Mouse (Mus musculus): ENCODE results near the gene Myod1.

The Myod1 gene

DNA sequence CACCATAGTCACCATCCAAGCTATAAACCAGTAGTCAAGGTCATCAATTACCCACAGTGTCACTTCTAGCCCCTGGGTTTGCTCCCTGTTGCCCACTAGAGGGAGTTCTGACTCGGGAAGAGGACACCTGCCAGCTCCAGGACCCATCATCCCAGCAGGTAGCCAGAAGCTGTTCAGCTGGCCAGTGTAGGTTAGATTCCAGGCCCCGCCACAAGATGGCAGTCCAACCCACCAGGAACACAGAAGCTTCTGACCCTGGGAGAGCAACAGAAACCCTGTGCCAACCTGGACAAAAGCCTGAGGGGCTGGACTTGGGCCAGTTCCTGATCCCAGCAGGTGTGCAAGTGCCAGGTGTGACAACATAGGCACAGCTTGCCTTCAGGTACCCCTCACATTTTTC lies 16.8 kb downstream of the Myod1 start:
- DNase-seq, result peak; percentile 84

DNA sequence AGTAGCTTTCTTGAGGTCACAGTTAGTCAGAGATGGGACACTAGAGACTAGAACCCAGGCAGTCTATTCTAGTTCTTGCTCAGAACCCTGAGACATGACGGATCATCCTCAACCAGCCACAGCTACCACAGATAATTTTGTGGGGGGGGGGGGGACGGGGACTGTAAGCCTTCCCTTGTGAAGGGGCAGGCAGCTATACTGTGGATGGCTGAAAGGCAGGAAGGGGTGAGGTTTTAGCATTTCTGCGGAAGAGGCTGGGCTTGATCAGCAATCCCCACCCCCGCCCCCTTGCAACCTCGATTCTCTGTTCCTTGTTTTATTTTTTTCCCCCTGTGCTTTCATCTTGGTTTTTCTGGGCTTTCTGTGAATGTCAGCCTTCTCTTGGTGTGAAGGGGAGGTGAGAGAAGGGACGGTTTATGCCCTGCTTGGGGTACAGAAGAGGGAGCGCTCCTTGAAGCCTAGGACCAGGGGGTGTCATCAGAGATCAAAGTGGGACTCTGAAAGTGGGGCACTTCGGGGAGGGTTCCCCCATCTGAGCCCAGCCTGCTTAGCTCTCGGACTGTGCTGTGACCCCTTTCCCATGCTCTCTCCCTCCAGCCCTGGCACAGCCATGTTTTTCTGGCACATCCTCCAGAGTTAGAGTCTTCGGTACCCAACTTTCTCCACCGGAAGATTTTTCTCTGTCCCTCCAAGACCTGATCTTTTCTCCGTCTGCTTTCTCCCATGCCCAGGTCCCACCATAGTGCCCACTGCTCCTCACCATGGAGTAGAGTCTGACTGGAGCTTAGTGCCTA lies 17.6 kb downstream of the Myod1 start:
- no peak for DNase-seq

DNA sequence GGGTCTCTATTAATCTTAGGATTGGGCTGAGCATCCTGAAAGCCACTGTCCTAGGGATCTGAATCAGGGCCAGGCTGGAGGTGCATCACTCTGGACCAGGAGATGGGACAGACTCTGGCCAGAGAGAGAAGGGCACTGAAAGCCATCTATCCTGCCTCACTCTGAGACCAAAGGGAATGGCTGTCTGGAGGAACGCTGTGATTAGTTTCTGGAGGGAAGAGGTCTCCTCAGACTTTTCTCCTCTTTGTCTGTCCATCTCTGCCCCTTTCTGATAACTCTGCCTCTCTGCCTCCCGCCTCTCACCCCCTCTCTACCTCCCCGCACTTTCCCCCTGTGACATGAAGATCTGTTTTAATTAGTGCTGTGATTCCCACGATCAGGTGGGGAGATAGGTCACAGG lies 18.7 kb downstream of the Myod1 start:
- DNase-seq, result no peak

DNA sequence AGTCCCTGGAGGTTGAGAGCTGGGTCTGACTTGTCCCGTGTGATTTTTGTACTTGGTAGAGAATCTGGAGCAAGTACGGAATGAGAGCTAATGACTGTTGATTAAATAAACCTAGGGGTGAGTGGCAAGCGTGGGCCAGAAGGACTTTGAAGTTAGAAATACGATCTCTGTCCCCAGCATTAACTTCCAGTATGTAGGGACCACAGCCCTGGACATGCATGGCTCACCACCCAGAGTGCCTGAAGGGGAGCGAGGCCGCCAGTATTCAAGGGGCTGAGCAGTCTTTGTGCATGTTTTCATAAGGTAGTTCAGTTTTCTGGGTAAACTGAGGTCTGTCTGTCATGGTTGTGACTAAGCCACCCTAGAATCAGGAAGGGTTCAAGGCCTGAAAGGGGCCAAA lies 19.3 kb downstream of the Myod1 start:
- no peak for DNase-seq

DNA sequence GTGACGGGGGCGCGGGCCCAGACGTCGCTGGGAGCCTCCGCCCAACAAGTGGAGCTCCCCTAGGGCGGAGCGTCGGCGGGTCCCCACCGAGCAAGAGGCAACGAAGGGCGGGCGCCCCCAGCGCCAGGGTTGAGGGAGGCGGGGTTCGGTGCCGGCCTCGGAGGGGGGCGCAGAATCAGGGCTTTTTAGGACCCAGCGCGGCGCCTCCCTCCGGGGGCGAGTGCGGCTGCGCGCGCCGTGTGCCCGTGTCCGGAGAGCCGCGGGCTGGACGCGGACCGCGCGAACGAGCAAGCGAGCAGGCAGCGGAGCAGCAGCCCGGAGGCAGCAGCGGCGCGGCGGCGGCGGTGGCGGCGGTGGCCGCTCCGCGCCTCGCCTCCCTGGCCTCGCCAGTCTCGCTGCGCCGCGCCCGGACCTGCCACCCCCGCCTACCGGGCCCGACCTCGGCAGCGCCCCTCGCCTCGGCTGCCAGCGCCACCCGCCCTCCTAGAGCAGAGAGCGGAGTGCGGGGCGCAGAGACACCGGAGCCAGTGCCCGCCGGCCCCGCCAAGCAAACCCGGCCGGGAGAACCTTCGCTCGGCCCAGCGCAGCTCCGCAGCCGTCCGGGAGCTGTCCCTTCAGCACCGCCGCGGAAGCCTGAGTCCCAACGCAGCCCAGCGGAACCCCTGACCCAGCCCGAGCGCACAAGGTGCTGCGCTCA lies 20.1 kb downstream of the Myod1 start, which contains the start of gene Kcnc1:
TSS of gene Kcnc1 (plus strand) at position 267 of the 697 bp plus-strand sequence.
- peak; percentile 69 for DNase-seq

DNA sequence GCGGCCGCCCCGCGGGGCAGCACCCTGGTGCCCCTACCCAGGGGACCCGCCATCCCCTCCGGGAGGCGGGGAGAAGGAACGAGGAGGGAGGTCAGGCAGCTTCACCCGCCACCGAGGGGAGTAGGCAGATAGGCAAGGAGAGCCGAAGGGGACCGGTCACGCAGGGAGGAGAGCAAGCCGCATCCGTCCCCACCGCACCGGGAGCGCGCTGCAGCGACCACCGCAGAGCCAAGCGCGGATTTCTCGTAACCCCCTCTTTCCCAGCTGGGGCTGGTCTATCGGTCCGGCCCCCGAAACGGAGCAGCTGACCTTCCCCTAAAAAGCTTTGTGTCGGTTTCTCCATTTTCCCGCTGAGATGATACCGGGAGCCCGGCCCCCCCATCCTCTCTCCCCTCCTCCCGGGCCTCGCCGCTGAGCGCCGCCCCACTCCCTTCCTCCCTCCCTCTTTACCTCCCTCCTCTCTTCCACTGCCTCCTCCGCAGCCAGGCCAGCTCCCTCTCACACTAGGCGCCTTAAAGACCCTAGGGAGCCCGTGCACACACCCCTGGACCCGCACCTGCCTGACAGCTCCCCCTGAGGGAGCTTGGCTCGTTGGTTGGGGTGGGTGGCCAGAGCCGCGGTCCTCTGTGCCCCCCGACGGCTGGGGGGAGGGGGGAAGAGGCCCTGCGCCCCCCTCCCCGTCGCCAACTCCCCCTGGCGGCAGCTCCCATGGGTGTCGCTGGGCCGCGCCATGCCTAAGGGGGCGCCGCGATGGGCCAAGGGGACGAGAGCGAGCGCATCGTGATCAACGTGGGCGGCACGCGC lies 20.9 kb downstream of the Myod1 start:
- DNase-seq, result no peak

DNA sequence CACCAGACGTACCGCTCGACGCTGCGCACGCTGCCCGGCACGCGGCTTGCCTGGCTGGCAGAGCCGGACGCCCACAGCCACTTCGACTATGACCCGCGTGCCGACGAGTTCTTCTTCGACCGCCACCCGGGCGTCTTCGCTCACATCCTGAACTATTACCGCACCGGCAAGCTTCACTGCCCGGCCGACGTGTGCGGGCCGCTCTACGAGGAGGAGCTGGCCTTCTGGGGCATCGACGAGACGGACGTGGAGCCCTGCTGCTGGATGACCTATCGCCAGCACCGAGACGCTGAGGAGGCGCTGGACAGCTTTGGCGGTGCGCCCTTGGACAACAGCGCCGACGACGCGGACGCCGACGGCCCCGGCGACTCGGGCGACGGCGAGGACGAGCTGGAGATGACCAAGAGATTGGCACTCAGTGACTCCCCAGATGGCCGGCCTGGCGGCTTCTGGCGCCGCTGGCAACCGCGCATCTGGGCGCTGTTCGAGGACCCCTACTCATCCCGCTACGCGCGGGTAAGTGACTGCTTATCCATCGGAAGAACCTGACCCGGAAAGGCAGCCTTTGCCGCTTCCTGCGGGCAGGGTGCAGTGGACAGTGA lies 21.6 kb downstream of the Myod1 start:
- DNase-seq, result no peak

DNA sequence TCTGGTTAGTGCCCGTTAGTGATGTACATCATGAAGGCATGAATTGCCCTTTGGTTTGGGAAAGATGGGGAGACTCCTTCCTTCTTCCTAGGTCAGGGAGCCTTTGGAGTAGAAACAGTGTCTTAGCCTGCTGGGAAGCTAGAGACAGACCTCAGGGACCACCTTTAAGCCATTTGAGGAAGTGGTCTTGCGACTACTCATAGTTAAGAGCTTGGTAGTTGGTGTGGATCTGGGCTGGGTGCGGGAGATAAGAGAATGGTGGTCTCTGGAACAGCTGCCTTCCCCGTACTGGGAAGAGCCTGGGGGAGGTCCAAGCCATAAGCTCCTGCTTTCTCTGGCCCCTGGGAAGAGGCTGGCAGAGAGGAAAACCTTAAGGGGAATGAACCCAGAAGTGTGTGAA lies 22.3 kb downstream of the Myod1 start:
- no peak for DNase-seq

DNA sequence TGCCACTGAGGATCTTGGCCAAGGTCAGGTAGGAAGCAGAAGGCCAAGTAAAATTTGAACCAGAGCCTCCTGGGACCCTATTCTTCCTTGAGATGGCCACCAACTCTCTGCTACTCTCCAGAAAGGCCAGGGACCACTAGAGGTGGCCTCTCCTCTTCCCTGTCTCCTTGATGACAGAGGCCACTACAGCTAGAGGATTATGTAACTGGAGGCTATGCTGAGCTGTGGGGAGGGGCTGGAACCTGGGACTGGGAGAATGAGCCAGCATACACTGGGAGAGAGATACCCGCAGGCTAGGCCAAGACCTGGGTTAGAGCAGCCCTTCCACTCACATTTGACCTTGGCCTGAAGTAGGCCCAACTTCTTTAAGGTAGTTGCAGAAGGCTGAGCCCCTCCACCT lies 23.4 kb downstream of the Myod1 start:
- DNase-seq, result no peak

DNA sequence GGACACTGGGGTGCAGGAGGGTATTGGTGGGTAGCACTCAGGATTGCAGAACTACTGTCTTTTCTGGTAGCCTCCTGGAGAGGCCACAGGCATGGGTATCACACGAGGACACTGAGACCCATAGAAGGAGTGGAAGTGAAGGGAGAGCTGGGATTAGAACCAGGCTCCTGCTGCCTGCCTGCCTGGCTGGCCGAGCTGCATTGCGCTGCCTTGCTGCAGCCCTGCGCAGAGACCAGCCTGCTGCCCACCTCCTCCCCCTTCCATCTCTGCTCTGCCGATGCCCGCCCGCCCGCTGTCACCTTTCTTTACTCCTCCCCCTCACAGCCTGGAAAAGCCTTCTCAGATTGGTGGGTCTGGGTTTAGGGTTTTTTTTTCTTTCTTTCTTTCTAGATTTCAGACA lies 24.1 kb downstream of the Myod1 start:
- DNase-seq, result no peak

DNA sequence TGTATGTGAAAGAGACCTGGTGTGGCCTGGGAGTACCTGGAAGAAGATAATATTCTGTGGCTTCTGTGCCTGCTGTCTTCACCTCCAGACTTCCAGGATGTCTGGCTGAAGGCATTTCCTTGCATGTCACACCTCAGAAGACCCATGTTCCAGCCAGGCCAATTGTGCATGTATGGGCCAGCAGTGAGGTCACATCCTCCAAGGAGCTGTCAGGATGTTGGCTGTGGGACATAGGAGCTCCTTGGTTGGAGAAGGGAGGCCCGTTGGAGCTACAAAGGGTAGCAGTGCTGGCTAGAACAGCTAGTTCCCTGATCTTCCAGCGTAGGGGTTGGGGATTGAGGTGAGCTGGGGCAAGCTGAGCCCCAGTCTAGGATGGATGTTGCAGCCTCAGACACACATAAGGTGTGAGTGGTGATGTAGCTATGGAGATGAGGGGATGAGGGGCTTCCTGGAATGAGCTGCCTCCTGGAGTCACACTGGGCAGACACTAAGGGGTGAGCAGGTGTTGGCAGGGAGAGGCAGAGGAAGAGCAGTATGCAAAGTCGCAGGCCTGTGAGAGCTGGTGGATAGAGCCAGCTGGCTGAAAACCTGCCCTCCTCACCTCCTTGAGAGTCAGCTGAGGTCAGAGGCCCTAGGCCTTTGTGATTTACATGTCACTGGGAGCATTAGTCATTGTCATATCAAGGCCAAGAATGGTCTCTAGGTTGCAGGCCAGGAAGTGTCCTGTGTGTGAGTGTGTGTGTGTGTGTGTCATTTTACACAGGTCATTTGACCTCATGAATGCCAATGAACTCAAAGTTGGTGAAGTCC lies 25.3 kb downstream of the Myod1 start:
- no peak for DNase-seq

DNA sequence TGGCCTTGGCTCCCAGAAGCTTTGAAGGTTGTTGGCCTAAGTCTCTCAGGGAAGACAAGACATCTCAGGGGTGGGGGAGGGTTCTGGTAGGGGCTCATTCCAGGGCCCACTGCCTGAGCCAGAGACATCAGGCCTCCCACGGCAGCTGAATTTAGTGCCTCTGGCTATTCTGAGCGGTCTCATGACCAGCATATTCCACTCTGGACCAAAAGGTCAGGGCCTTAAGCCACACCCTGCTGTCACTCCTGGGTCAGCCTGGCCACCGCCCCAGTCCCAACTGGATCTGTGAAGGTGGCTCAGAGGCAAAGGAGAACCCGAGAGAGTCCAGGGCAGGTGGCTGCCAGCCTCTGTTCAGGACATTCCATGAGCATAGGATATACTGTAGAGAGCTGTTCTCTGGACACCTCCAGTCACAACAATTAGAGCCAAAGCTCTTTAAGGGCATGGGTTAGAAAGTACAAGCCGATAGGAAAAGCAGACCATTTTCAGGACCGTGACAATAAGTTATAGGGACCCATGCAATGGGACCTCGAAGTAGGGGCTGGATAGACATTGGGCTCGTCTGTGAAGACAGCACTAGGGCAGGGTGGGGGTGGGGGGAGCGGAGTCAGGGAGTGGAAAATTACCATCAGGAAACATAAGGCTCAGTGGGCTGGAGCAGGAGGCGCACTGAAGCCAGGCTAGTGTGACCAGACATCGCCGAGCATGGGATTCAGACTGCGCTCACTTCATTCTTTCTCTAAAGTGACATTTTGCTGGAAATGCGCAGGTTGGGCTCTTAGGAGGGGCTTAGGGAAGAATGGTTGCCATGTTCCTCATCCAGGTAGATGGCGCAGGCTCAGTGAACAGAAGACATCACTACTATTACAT lies 27.6 kb downstream of the Myod1 start:
- no peak for DNase-seq

DNA sequence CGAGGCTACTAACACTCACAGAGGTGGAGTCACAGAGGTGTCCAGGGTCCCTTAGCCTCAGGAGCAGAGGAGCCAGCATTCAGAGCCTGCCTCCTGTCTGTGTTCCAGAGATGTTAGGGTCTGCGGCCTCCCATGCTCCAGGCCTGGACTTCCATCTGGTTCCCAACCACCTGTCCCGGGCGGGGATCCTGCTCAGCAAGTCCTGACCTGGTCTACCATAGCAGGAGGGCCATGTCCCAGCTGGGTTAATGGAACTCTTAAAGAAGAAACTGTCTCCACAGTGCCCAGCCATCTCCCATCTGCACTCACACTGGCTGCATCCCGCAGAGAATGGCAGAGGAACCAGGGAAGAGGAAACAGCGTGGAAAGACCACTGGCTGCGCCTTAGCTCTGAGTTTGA lies 28.5 kb downstream of the Myod1 start:
- no peak for DNase-seq

DNA sequence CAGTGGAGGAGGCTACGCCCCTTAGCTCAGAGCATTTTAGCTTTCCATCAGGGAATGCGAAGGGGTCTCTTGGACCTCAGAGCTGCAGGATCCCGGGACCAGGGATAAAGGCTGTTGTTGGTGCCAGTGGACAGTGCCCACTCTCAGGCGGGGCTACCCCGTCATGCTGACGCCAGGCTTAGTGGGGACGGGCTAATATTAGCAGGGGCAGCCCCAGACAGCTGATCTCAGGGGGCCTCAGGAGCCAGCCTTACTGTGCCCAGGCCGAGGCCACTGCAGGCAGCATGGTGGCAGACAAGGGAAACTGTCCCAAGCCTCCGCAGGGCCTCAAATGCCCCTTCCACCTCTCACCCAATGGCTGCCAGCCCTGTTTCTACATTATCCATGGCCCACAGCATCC lies 32.3 kb downstream of the Myod1 start:
- no peak for DNase-seq

DNA sequence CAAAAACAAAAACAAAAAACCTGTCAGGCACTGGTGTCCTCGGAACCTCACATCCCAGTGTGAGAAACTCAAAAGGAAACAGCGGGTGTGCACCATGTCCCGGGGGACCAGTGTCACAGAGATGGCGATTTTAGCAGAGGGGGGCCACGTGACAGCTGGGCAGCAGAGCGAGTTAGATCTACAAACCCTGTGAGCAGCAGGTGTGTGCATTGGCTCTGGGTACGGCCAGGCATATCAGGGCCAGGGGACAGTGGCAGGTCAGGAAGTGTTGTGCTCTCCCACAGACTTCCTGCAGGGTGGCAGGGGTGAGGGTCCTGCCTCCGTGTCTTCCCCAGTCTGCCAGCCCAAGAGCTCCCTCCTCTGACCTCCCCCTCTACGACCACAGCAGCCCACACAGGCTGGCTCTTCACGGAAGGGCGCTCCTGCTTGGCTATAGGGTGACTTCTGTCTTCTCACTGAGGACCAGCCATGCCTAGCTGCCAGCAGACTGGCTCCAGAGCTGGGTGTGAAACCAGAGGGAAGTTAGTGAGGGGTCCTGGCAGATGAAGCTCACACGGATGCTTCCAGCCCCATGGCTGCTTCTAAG lies 33.0 kb downstream of the Myod1 start:
- peak; percentile 8 for DNase-seq

DNA sequence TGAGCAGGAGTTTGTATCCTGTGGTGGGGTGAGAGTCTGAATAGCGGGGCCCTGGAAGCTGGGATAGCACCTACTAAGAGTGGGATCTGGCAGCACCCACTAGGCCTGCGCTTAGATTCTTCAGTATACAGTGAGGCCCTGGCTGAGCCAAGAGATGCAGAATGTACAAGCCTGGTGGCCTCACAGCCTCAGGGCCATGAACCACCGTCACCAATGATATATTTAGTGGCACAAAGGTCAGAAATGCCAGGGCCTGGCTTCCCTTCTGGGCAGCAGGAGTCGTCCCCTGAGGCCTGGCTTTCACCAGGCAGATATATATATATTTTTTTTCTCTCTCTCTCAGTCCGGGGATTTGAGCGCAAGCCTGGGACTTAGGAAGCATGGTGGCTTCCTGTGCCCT lies 34.5 kb downstream of the Myod1 start:
- no peak for DNase-seq

DNA sequence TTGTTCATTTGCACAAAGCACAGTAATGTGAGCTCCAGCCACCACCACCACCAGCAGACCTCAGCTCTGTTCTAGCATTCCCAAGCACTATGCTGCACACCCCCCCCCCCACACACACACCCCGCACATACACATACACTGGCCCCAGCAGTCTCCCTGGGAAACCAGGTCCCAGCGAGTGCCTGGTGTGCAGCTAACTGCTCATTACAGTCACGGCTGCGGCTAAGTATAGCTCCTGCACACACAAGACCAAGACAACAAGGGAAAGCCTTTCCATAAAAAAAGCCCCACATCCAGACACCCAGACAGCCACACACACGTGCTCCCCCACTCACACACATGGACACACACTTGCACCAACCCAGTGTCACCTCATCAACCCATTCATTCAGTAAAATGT lies 36.5 kb downstream of the Myod1 start:
- no peak for DNase-seq

DNA sequence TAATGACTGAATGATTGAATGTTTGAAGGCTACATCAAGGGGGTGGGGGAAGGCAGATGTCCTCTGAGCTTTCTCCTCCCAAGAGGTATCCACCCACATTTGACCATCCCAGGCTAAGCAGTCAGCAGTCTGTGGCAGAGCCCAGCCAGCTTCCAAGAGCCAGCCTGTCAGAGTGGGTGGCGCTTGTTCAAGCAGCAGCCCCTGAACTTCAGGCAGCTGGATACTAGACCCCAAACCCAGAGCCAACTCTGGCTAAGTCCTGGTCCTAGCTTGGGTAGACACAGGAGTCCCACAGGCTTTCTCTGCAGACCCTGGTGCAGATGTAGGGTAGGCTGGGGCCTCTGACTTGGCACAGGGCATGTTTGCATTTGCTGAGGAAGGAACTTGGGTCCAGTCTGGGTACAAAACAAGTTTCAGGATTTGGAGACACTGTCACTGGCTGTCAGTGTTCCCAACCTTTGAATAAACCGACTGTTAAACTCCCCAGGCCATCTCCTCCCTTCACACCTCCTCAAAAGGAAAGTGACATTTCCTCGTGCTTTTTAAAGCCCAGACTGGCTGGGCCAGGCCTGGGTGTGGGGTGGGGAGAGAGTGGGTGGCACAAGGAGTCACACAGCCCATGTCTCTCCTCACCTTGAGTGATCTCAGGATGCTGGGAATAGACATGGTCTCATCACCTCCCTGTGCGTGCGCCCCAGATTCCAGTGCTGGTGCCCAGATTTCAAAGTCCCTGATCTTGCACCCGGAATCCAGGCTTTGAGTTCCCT lies 37.9 kb downstream of the Myod1 start:
- DNase-seq, result no peak

DNA sequence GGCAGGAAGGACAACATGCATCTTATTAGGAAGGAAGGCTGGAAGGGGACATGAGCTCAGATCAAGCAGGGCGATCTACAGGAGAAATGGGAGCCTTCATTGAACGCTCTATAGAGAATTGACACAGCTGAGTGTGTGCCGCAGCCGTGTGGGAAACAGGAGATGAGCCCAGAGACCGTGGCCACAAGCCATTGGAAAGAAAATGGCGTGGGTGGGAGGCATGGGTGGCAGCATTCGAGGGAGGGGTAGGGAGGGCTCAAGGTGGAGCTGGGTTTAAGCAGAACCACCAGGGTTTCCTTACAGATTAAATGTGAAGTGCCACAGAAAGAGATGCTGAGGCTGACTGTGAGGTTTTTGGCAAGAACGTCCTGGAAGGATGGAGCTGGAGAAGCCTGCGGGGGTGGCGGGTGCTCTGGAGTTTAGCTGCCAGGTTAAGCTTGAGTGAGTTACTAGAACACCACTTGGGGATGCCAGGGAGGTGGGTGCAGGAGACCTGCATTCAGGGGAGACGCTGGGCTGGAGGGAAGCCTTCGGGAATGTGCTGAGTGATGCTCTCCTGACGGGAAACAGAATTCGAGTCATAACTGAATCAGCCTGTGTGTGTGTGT lies 39.6 kb downstream of the Myod1 start:
- no peak for DNase-seq

DNA sequence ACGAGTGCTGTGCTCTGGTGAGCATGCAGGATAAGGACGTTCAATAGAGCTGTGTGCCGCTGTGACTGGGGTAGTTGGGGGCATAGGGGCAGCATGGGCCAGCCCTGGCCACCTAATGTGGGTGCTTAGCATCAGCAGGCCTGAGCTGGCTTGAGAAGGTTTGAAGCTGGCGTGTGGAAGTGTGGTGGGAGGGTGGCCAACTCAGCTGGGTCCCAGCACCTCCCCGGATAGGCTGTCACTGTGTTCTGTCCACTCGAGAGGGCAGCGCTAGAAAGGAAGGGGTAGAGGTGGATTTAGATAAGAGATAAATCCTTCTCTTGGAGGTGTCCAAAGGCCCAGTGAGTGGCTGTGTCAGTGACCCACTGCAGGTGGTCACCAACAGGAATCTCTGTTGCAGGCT lies 41.2 kb downstream of the Myod1 start:
- DNase-seq, result no peak
